Mouse (Mus musculus): ENCODE data around the gene Ralb. TPM values are rescaled to one million over a fixed set of nuclear protein-coding genes. Genes with fewer than 3 reads are reported as not detected.

The Ralb gene
- polyA plus RNA-seq, 2 experiments = 49.4 to 110 TPM

DNA sequence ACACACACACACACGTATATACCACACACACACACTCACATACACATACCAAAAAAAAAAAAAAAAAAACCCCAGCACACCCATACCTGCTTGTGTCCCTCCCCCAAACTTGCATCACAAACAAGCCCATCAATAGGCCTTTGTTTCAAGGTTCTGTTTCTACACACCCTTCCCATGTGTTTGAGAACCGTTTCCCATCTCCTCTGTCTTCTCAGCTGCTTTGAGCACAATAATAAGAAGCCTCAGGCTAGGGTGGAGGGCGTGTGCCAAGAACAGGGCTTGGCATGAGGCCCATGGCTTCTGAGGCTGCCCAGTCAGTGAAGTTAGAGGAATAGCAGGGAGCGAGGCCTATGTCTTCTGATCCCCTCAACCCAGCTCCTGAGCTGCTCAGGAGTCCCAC lies 50.9 kb downstream of the Ralb start:
- H3K9ac ChIP-seq (ENCODE audit: low read depth, low read length, severe bottlenecking) = no peak overlapping the region
- H3K4me2 ChIP-seq (replicated peaks; ENCODE audit: low read depth, low read length, severe bottlenecking) = no peak overlapping the region
- DNase-seq (ENCODE audit: low spot score) (peak; percentile 35), ATAC-seq (ENCODE audit: low FRiP score, low read depth) (no peak)
- no peaks in the 10 kb centered on the region for H3K9me3 ChIP-seq (ENCODE audit: control insufficient read depth, low read length)
- no peaks in the 10 kb centered on the region for H3K36me3 ChIP-seq (ENCODE audit: control insufficient read depth, insufficient read depth, low read length)
- peaks cover 18% of the 10 kb centered on the region for H3K4me1 ChIP-seq (ENCODE audit: control insufficient read depth, insufficient read depth, low read length)
- WGBS = 37% methylated on average over 3 of the region's 4 CpGs
- no peak for TF ChIP-seq POLR2A (IDR thresholded peaks at IDR 0.05; ENCODE audit: borderline replicate concordance, extremely low read depth, insufficient read depth, insufficient read length)
- H3K27ac ChIP-seq (replicated peaks; ENCODE audit: low read depth, low read length) = no peak overlapping the region
- H3K4me3 ChIP-seq (replicated peaks; ENCODE audit: low read length) = no peak overlapping the region
- no peaks in the 10 kb centered on the region for H3K27me3 ChIP-seq (ENCODE audit: control insufficient read depth, insufficient read depth, low read length)

DNA sequence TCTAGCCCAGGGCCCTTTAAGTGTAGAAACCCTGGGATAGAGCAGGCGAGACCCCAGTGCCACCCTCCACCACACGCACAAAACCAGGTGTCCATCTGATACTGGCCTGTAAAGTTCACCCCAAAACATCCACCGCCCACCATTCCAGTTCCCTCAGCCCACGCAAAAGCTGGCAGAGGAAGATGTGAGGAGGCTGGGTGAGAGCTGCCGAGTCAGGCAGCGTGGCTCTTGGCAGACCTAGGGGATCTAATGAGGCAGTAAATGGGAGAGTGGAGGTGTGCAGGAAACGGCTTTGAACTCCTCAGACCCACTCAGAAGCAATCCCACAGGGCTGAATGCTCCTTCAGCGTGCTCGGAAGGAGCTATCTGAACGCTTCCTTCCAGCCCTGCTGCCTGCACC lies 53.2 kb downstream of the Ralb start:
- DNase-seq (ENCODE audit: low spot score) (no peak), ATAC-seq (ENCODE audit: low FRiP score, low read depth) (no peak)
- H3K4me2 ChIP-seq (replicated peaks; ENCODE audit: low read depth, low read length, severe bottlenecking) = no peak overlapping the region
- peaks cover 3% of the 10 kb centered on the region for H3K4me1 ChIP-seq (ENCODE audit: control insufficient read depth, insufficient read depth, low read length)
- H3K36me3 ChIP-seq (ENCODE audit: control insufficient read depth, insufficient read depth, low read length) = no peaks in the 10 kb centered on the region
- 32% methylated on average over 10 of the region's 10 CpGs for WGBS
- no peak overlapping the region for H3K9ac ChIP-seq (ENCODE audit: low read depth, low read length, severe bottlenecking)
- no peak for TF ChIP-seq POLR2A (IDR thresholded peaks at IDR 0.05; ENCODE audit: borderline replicate concordance, extremely low read depth, insufficient read depth, insufficient read length)
- H3K27ac ChIP-seq (replicated peaks; ENCODE audit: low read depth, low read length) = no peak overlapping the region
- H3K27me3 ChIP-seq (ENCODE audit: control insufficient read depth, insufficient read depth, low read length) = no peaks in the 10 kb centered on the region
- H3K4me3 ChIP-seq (replicated peaks; ENCODE audit: low read length) = no peak overlapping the region
- H3K9me3 ChIP-seq (ENCODE audit: control insufficient read depth, low read length) = no peaks in the 10 kb centered on the region

DNA sequence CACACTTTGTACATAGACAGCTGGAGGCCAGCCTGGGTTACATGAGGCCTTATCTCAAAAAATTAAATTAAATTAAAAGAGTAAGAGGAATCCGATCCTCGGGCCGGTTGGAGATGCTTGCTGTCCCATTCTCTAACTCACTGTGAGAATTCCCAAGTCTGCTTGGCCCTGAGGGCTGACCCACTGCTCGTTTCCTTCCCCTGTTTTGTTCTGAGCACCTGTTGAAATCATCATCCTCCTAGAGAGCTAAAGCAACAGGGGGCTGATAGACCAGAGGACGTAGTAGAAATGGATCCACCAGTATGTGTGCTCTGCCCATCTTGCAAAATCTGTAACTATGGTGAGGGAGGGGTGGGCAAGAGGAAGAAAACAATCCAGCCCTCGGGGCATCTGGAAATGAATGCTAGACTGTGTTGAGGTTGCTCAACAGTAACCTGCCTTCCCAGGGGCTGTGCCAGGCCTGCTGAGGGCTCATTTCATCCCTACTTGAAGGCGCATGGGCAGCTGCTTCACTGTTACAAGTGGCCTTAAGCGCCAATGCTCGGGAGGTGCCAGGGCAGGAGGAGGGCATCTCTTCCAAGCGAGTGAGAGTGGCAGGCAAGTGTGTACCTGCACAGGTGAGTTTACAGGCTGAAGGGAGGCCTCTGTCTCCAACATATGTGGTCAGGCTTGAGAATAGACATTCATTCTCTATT lies 53.8 kb downstream of the Ralb start:
- Histone ChIP-seq H3K36me3 (ENCODE audit: control insufficient read depth, insufficient read depth, low read length) (no peaks in the 10 kb centered on the region), H3K4me1 (ENCODE audit: control insufficient read depth, insufficient read depth, low read length) (no peaks in the 10 kb centered on the region), H3K9ac (ENCODE audit: low read depth, low read length, severe bottlenecking) (no peak overlapping the region), H3K27me3 (ENCODE audit: control insufficient read depth, insufficient read depth, low read length) (no peaks in the 10 kb centered on the region), H3K4me2 (replicated peaks; ENCODE audit: low read depth, low read length, severe bottlenecking) (no peak overlapping the region), H3K9me3 (ENCODE audit: control insufficient read depth, low read length) (no peaks in the 10 kb centered on the region), H3K27ac (replicated peaks; ENCODE audit: low read depth, low read length) (no peak overlapping the region), H3K4me3 (replicated peaks; ENCODE audit: low read length) (no peak overlapping the region)
- DNase-seq (ENCODE audit: low spot score) (no peak), ATAC-seq (ENCODE audit: low FRiP score, low read depth) (no peak)
- no peak for TF ChIP-seq POLR2A (IDR thresholded peaks at IDR 0.05; ENCODE audit: borderline replicate concordance, extremely low read depth, insufficient read depth, insufficient read length)
- 73% methylated on average over 10 of the region's 10 CpGs for WGBS

DNA sequence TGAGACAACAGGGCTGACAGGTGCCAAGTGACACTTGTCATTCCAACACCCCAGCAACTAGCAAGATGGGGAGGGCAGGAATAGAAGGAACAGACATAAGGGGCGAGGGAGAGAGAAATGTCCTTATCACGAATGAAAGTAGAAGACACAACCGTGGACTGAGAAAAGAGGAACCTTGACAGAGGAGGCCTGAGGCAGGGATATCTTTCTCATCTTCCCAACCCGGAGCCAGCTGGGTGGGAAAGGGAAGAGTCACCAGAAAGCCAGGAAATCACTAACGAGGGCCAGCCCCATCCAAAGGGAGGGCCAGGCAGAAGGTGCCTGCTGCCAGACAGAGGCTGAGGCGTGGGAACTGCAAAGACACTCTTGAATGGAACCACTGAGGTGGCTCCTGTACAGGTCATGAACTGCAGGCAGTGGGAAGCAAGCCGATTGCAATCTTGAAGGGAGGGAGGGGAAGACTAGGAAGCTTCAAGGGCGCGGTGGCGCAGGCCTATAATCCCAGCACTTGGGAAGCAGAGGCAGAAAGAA lies 57.8 kb downstream of the Ralb start:
- H3K9me3 ChIP-seq (ENCODE audit: control insufficient read depth, low read length) = no peaks in the 10 kb centered on the region
- no peak for TF ChIP-seq POLR2A (IDR thresholded peaks at IDR 0.05; ENCODE audit: borderline replicate concordance, extremely low read depth, insufficient read depth, insufficient read length)
- no peak overlapping the region for H3K4me3 ChIP-seq (replicated peaks; ENCODE audit: low read length)
- DNase-seq (ENCODE audit: low spot score) = no peak
- no peak overlapping the region for H3K27ac ChIP-seq (replicated peaks; ENCODE audit: low read depth, low read length)
- WGBS = 58% methylated on average over 10 of the region's 10 CpGs
- no peaks in the 10 kb centered on the region for H3K36me3 ChIP-seq (ENCODE audit: control insufficient read depth, insufficient read depth, low read length)
- ATAC-seq (ENCODE audit: low FRiP score, low read depth) = no peak
- no peak overlapping the region for H3K4me2 ChIP-seq (replicated peaks; ENCODE audit: low read depth, low read length, severe bottlenecking)
- H3K4me1 ChIP-seq (ENCODE audit: control insufficient read depth, insufficient read depth, low read length) = no peaks in the 10 kb centered on the region
- H3K9ac ChIP-seq (ENCODE audit: low read depth, low read length, severe bottlenecking) = no peak overlapping the region
- H3K27me3 ChIP-seq (ENCODE audit: control insufficient read depth, insufficient read depth, low read length) = no peaks in the 10 kb centered on the region

DNA sequence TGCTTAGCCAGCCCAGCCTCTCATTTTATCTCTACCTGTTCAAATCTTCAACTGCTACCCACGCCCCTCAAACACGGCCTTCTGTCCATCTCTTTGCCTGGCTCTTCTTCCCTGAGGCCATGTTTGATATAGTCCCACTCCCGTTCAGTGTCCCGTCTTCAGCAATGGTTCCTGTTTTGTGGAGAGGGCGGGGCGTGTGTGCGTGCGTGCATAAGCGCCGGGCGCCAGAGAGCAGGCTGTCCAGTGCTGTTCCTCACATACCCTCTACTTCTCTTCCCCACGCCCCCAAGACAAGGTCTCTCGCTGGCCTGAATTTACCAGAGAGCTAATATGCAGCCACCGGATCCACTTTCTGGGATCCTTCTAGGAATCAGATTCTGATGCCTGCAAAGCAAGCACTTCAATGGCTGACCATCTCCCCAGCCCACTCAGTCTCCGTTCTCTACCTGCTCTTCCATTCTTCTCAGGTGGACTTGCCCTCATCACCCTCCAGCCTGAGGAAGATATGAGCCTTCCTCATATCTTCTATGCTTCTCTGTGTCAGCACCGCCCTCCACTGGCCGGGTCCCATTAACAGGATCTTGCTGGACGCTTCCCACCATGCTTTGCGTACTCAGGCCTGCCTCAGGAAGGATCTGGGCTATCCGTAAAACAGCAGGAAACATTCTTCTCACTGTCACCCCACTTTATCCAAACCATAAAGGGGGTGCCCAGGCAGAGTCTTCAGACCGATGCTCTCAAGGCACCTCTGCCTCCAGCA lies 60.8 kb downstream of the Ralb start:
- Histone ChIP-seq H3K4me1 (ENCODE audit: control insufficient read depth, insufficient read depth, low read length) (no peaks in the 10 kb centered on the region), H3K36me3 (ENCODE audit: control insufficient read depth, insufficient read depth, low read length) (no peaks in the 10 kb centered on the region), H3K9me3 (ENCODE audit: control insufficient read depth, low read length) (no peaks in the 10 kb centered on the region), H3K27ac (replicated peaks; ENCODE audit: low read depth, low read length) (no peak overlapping the region), H3K27me3 (ENCODE audit: control insufficient read depth, insufficient read depth, low read length) (no peaks in the 10 kb centered on the region), H3K4me2 (replicated peaks; ENCODE audit: low read depth, low read length, severe bottlenecking) (no peak overlapping the region), H3K4me3 (replicated peaks; ENCODE audit: low read length) (no peak overlapping the region), H3K9ac (ENCODE audit: low read depth, low read length, severe bottlenecking) (no peak overlapping the region)
- WGBS = 82% methylated on average over 21 of the region's 21 CpGs
- DNase-seq (ENCODE audit: low spot score) = no peak
- ATAC-seq (ENCODE audit: low FRiP score, low read depth) = no peak
- TF ChIP-seq POLR2A (IDR thresholded peaks at IDR 0.05; ENCODE audit: borderline replicate concordance, extremely low read depth, insufficient read depth, insufficient read length) = no peak
